Mouse (Mus musculus): ENCODE results near the gene Smagp. TPM values are rescaled to one million over a fixed set of nuclear protein-coding genes. Genes with fewer than 3 reads are reported as not detected.

Gene Smagp
- 0.21 TPM for polyA plus RNA-seq (2012; fragmentation: generic; extraction: Trizol)
- long read RNA-seq, experiment 1 = 0 reads
- long read RNA-seq, experiment 2 = 0 reads

DNA sequence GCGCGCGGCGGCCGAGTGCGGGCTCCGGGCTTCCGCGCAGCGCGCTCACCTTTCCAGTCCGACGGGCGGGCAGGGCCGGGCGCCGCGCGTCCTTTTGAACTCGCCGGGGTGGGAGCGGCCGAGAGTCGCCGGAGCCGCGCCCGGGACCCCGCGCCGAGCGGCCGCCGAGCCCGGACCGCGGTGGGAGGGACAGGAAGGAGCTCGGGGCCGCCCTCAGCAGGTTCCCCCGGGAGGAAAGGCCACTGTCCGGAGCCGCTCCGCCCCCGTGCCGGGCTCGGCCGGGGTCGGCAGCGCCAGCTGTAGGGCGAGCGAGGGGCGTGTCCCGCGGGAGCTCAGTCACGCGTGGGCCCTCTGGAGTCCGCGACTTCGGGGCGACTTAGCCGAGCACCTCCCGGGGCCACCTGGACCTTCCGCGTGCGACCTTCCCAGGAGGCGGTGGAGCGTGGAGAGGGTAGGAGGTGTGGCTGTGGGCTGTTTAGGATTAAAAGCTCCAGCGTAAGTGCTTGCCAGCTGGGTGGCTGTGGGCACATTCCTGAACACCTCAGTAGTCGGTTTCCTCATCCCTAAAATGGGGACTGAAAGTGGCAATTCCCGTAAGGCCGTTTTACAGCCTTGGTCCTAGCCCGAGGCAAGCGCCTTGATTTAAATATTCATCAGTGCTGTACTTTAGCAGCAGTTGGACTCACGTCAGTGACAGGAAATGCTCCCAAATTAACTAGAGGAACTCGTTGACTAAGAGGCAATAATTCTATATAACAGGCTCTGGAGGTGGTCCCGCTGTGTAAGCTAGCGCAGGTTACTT lies at the start of gene Smagp:
Gene Smagp (minus strand): TSS at position 241 of the 802 bp plus-strand sequence.
- Histone ChIP-seq H3K4me3 (ENCODE audit: insufficient read depth, poor library complexity, severe bottlenecking) (no peak within 1 kb of the TSS), H3K36me3 (ENCODE audit: control insufficient read depth, insufficient read depth) (no peaks in the 10 kb centered on the region), H3K27me3 (ENCODE audit: control insufficient read depth, insufficient read depth, insufficient read length) (peaks cover 46% of the 10 kb centered on the region), H3ac (ENCODE audit: control insufficient read depth, insufficient read length, low read depth) (peak within 1 kb of the TSS; percentile 0), H3K79me3 (ENCODE audit: low read depth) (no peaks in the 10 kb centered on the region), H3K79me2 (ENCODE audit: control insufficient read depth, insufficient read depth) (no peaks in the 10 kb centered on the region)
- TF ChIP-seq FOSL1 (IDR thresholded peaks at IDR 0.05; ENCODE audit: insufficient read depth, low read length, poor library complexity, severe bottlenecking) (no peak), USF1 (IDR thresholded peaks at IDR 0.05; ENCODE audit: low read depth) (no peak), MAX (IDR thresholded peaks at IDR 0.05) (no peak), MYOG (IDR thresholded peaks at IDR 0.05; ENCODE audit: control insufficient read depth, extremely low read depth, insufficient read length) (no peak), CTCF (IDR thresholded peaks at IDR 0.05; ENCODE audit: control insufficient read depth, insufficient read depth, insufficient read length) (no peak), MYOD1 (IDR thresholded peaks at IDR 0.05; ENCODE audit: control insufficient read depth, insufficient read length, low read depth) (no peak), CEBPB (IDR thresholded peaks at IDR 0.05; ENCODE audit: low read depth) (no peak)

- H3K27me3 ChIP-seq (ENCODE audit: control insufficient read depth, insufficient read depth, insufficient read length) = no peaks in the 10 kb centered on the region
- peaks cover 19% of the 10 kb centered on the region for H3K79me2 ChIP-seq (ENCODE audit: control insufficient read depth, insufficient read depth)
- TF ChIP-seq CTCF (IDR thresholded peaks at IDR 0.05; ENCODE audit: control insufficient read depth, insufficient read depth, insufficient read length) = no peak
- no peak for TF ChIP-seq MYOD1 (IDR thresholded peaks at IDR 0.05; ENCODE audit: control insufficient read depth, insufficient read length, low read depth)
- TF ChIP-seq USF1 (IDR thresholded peaks at IDR 0.05; ENCODE audit: low read depth) = no peak
- no peak for TF ChIP-seq MYOG (IDR thresholded peaks at IDR 0.05; ENCODE audit: control insufficient read depth, extremely low read depth, insufficient read length)
- TF ChIP-seq MAX (IDR thresholded peaks at IDR 0.05) = no peak
- TF ChIP-seq FOSL1 (IDR thresholded peaks at IDR 0.05; ENCODE audit: insufficient read depth, low read length, poor library complexity, severe bottlenecking) = no peak
- no peak for TF ChIP-seq CEBPB (IDR thresholded peaks at IDR 0.05; ENCODE audit: low read depth)
- H3K4me3 ChIP-seq (ENCODE audit: insufficient read depth, poor library complexity, severe bottlenecking) = peak overlapping the region; percentile 28
- H3K79me3 ChIP-seq (ENCODE audit: low read depth) = peaks cover 2% of the 10 kb centered on the region
- no peaks in the 10 kb centered on the region for H3K36me3 ChIP-seq (ENCODE audit: control insufficient read depth, insufficient read depth)
- H3ac ChIP-seq (ENCODE audit: control insufficient read depth, insufficient read length, low read depth) = peak overlapping the region; percentile 26
These were observed 49.7 kb upstream of the Smagp start for GRCm38 (mm10) chr15:100686434-100686833.

GRCm38 (mm10) chr15:100685849-100686248 lies 49.1 kb upstream of the Smagp start:
- no peak overlapping the region for H3K4me3 ChIP-seq (ENCODE audit: insufficient read depth, poor library complexity, severe bottlenecking)
- no peak for TF ChIP-seq MYOD1 (IDR thresholded peaks at IDR 0.05; ENCODE audit: control insufficient read depth, insufficient read length, low read depth)
- TF ChIP-seq CTCF (IDR thresholded peaks at IDR 0.05; ENCODE audit: control insufficient read depth, insufficient read depth, insufficient read length) = no peak
- TF ChIP-seq CEBPB (IDR thresholded peaks at IDR 0.05; ENCODE audit: low read depth) = no peak
- no peak for TF ChIP-seq MYOG (IDR thresholded peaks at IDR 0.05; ENCODE audit: control insufficient read depth, extremely low read depth, insufficient read length)
- TF ChIP-seq FOSL1 (IDR thresholded peaks at IDR 0.05; ENCODE audit: insufficient read depth, low read length, poor library complexity, severe bottlenecking) = no peak
- no peak for TF ChIP-seq MAX (IDR thresholded peaks at IDR 0.05)
- TF ChIP-seq USF1 (IDR thresholded peaks at IDR 0.05; ENCODE audit: low read depth) = no peak
- H3K27me3 ChIP-seq (ENCODE audit: control insufficient read depth, insufficient read depth, insufficient read length) = no peaks in the 10 kb centered on the region
- H3ac ChIP-seq (ENCODE audit: control insufficient read depth, insufficient read length, low read depth) = no peak overlapping the region
- H3K36me3 ChIP-seq (ENCODE audit: control insufficient read depth, insufficient read depth) = no peaks in the 10 kb centered on the region
- H3K79me2 ChIP-seq (ENCODE audit: control insufficient read depth, insufficient read depth) = peaks cover 19% of the 10 kb centered on the region
- peaks cover 2% of the 10 kb centered on the region for H3K79me3 ChIP-seq (ENCODE audit: low read depth)

DNA sequence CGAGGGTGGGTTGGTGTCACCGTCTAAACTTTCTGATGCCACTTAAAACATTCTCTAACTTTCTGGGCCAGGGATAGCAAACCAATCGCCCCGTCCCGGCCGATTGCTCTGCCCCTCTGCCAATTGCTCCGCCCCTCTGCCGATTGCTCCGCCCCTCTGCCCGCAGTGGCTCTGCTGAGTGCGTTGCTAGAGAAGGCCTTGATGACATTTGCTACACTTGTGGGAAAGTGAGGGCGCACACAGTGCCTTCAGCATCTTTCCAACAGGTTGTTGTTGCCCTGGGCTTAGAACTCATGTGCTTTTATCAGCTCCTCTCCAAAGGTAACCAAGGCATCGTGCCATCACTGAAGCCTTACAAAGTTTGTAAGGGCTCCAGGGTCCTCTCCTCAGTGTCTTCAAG lies 48.5 kb upstream of the Smagp start:
- no peak overlapping the region for H3K4me3 ChIP-seq (ENCODE audit: insufficient read depth, poor library complexity, severe bottlenecking)
- H3K27me3 ChIP-seq (ENCODE audit: control insufficient read depth, insufficient read depth, insufficient read length) = no peaks in the 10 kb centered on the region
- no peak overlapping the region for H3ac ChIP-seq (ENCODE audit: control insufficient read depth, insufficient read length, low read depth)
- no peaks in the 10 kb centered on the region for H3K36me3 ChIP-seq (ENCODE audit: control insufficient read depth, insufficient read depth)
- TF ChIP-seq MAX (IDR thresholded peaks at IDR 0.05) (no peak), MYOD1 (IDR thresholded peaks at IDR 0.05; ENCODE audit: control insufficient read depth, insufficient read length, low read depth) (no peak), CEBPB (IDR thresholded peaks at IDR 0.05; ENCODE audit: low read depth) (no peak), USF1 (IDR thresholded peaks at IDR 0.05; ENCODE audit: low read depth) (no peak), MYOG (IDR thresholded peaks at IDR 0.05; ENCODE audit: control insufficient read depth, extremely low read depth, insufficient read length) (no peak), CTCF (IDR thresholded peaks at IDR 0.05; ENCODE audit: control insufficient read depth, insufficient read depth, insufficient read length) (no peak), FOSL1 (IDR thresholded peaks at IDR 0.05; ENCODE audit: insufficient read depth, low read length, poor library complexity, severe bottlenecking) (no peak)
- H3K79me3 ChIP-seq (ENCODE audit: low read depth) = peaks cover 2% of the 10 kb centered on the region
- peaks cover 19% of the 10 kb centered on the region for H3K79me2 ChIP-seq (ENCODE audit: control insufficient read depth, insufficient read depth)

- Histone ChIP-seq H3K79me3 (ENCODE audit: low read depth) (peaks cover 2% of the 10 kb centered on the region), H3K79me2 (ENCODE audit: control insufficient read depth, insufficient read depth) (peaks cover 19% of the 10 kb centered on the region), H3K27me3 (ENCODE audit: control insufficient read depth, insufficient read depth, insufficient read length) (no peaks in the 10 kb centered on the region), H3ac (ENCODE audit: control insufficient read depth, insufficient read length, low read depth) (no peak overlapping the region), H3K4me3 (ENCODE audit: insufficient read depth, poor library complexity, severe bottlenecking) (no peak overlapping the region), H3K36me3 (ENCODE audit: control insufficient read depth, insufficient read depth) (no peaks in the 10 kb centered on the region)
- TF ChIP-seq USF1 (IDR thresholded peaks at IDR 0.05; ENCODE audit: low read depth) (no peak), CEBPB (IDR thresholded peaks at IDR 0.05; ENCODE audit: low read depth) (no peak), MYOG (IDR thresholded peaks at IDR 0.05; ENCODE audit: control insufficient read depth, extremely low read depth, insufficient read length) (no peak), MAX (IDR thresholded peaks at IDR 0.05) (no peak), FOSL1 (IDR thresholded peaks at IDR 0.05; ENCODE audit: insufficient read depth, low read length, poor library complexity, severe bottlenecking) (no peak), CTCF (IDR thresholded peaks at IDR 0.05; ENCODE audit: control insufficient read depth, insufficient read depth, insufficient read length) (no peak), MYOD1 (IDR thresholded peaks at IDR 0.05; ENCODE audit: control insufficient read depth, insufficient read length, low read depth) (no peak)
These were observed 47.7 kb upstream of the Smagp start for GRCm38 (mm10) chr15:100684450-100684849.

Measured in C2C12 (cell line).